13 mouse cellular contexts compared by ENCODE assay signal in the genomic region with DNA sequence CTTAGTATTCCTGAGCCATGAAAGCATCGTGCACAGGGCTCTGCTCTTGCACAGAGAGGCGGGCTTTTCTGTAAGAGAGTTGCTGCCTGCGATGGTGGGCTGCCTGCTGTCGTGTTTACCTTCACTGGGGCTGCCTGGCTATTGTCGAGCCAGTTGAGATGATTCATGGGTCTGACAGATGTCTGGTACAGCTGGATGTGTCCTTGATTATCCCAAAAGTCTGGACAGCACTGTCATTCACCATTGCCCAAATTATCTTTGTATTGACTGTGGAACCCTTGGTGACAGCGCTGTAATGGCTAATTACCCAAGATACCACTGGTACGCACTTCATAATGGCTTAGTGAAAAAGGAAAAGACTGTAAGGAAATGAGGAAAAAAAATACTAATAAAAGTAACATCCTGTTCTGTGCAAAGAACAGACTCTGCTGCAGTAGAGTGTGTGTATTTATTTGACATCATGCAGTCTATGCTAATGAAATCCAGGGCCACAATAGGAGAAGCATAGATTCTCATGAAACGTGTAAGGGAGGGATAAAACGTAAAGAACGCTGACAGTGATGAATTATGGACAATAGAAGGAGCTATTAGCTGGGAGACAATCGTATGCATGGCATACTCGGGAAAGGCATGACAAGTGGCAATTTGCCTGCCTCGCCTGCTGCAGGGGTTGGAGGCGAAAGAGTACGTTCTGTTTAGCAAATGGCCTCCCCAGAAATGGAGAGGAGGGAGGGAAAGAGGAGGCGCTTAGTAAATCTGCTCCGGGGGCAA.
A peak's percentile ranks its signal among the peaks of the same experiment; 100 is the strongest.
DNase-seq lines count a peak whose midpoint lies in the region; ATAC-seq and TF ChIP-seq lines count a peak whose summit lies in the region.
"Had no signal": no experiment of that assay in that cellular context is flagged by ENCODE, and none has a peak within 500 bp of the region (broad histone marks: within the 10 kb centered on the region; RNA-seq: fewer than 3 reads in every experiment).

No protein-coding gene starts in this region.

- no peak overlapping the region for H3K4me3 ChIP-seq in intestine, embryonic 14.5 days (ENCODE audit: low read depth, low read length)
- no peak overlapping the region for H3K4me3 ChIP-seq in intestine, embryonic 16.5 days (ENCODE audit: low read length)
- H3K4me3 ChIP-seq in forebrain, embryonic 14.5 days (ENCODE audit: low read depth, low read length), result no peak overlapping the region
- H3K4me3 ChIP-seq in hindbrain, embryonic 16.5 days (ENCODE audit: low read length), result no peak overlapping the region
- H3K4me3 ChIP-seq in midbrain, postnatal 0 days (ENCODE audit: low read depth, low read length), result no peak overlapping the region
- H3K4me3 ChIP-seq: left cerebral cortex, adult 2 months; liver, embryonic 13.5 days had no signal

- 28% methylated on average over 17 of the region's 17 CpGs for WGBS in intestine, embryonic 14.5 days
- WGBS in intestine, embryonic 16.5 days, result 33% methylated on average over 17 of the region's 17 CpGs
- 41% methylated on average over 17 of the region's 17 CpGs for WGBS in forebrain, embryonic 14.5 days
- 25% methylated on average over 17 of the region's 17 CpGs for WGBS in hindbrain, embryonic 16.5 days
- WGBS in midbrain, postnatal 0 days, result 43% methylated on average over 17 of the region's 17 CpGs

- no peaks in the 10 kb centered on the region for H3K27me3 ChIP-seq in intestine, embryonic 14.5 days (replicated peaks; ENCODE audit: control insufficient read depth, insufficient read depth, low read length)
- H3K27me3 ChIP-seq in intestine, embryonic 16.5 days (replicated peaks; ENCODE audit: control insufficient read depth, insufficient read depth, low read length), result no peaks in the 10 kb centered on the region
- H3K27me3 ChIP-seq in forebrain, embryonic 14.5 days (replicated peaks; ENCODE audit: control insufficient read depth, insufficient read depth, low read length), result no peaks in the 10 kb centered on the region
- no peaks in the 10 kb centered on the region for H3K27me3 ChIP-seq in hindbrain, embryonic 16.5 days (replicated peaks; ENCODE audit: control insufficient read depth, insufficient read depth, low read length)
- no peaks in the 10 kb centered on the region for H3K27me3 ChIP-seq in midbrain, postnatal 0 days (ENCODE audit: insufficient read depth, low read length)
- H3K27me3 ChIP-seq: liver, embryonic 13.5 days had no signal

- no peak for ATAC-seq in intestine, embryonic 14.5 days (replicated peaks; ENCODE audit: low FRiP score, low TSS enrichment, low read depth)
- ATAC-seq in intestine, embryonic 16.5 days, result no peak
- ATAC-seq in forebrain, embryonic 14.5 days, result peak; percentile 66
- peak; percentile 62 for ATAC-seq in hindbrain, embryonic 16.5 days
- ATAC-seq in midbrain, postnatal 0 days (ENCODE audit: low FRiP score), result no peak
- no peak for ATAC-seq in megakaryocyte, adult 5-6 weeks (ENCODE audit: poor library complexity, severe bottlenecking)

- TF ChIP-seq CTCF in midbrain, postnatal 0 days (IDR thresholded peaks at IDR 0.05), result no peak

- H3K27ac ChIP-seq in intestine, embryonic 14.5 days (ENCODE audit: low read depth), result no peak overlapping the region
- no peak overlapping the region for H3K27ac ChIP-seq in intestine, embryonic 16.5 days (ENCODE audit: low read length)
- peak overlapping the region; percentile 68 for H3K27ac ChIP-seq in forebrain, embryonic 14.5 days (ENCODE audit: low read depth, low read length)
- peak overlapping the region; percentile 12; the same call in 1 of the 2 replicates for H3K27ac ChIP-seq in hindbrain, embryonic 16.5 days (ENCODE audit: low read depth, low read length)
- H3K27ac ChIP-seq in midbrain, postnatal 0 days (ENCODE audit: low read depth, low read length), result 0 out of 2 replicates have a peak overlapping the region, but pooled peaks have one; percentile 32
- H3K27ac ChIP-seq: left cerebral cortex, adult 2 months; liver, embryonic 13.5 days; macrophage had no signal

- no peaks in the 10 kb centered on the region for H3K9me3 ChIP-seq in intestine, embryonic 14.5 days (ENCODE audit: control insufficient read depth, low read length)
- no peaks in the 10 kb centered on the region for H3K9me3 ChIP-seq in intestine, embryonic 16.5 days (ENCODE audit: control insufficient read depth, low read length)
- H3K9me3 ChIP-seq in forebrain, embryonic 14.5 days (replicated peaks; ENCODE audit: control insufficient read depth, low read length), result no peaks in the 10 kb centered on the region
- no peaks in the 10 kb centered on the region for H3K9me3 ChIP-seq in hindbrain, embryonic 16.5 days (ENCODE audit: control insufficient read depth, low read length)
- no peaks in the 10 kb centered on the region for H3K9me3 ChIP-seq in midbrain, postnatal 0 days (ENCODE audit: low read length)
- H3K9me3 ChIP-seq: liver, embryonic 13.5 days had no signal

- no peak for DNase-seq in intestine, embryonic 14.5 days (ENCODE audit: low spot score)
- peak; percentile 72 for DNase-seq in forebrain, embryonic 14.5 days (ENCODE audit: low spot score)
- peak; percentile 44 for DNase-seq in midbrain, postnatal 0 days (ENCODE audit: low spot score)
- DNase-seq in gastrocnemius, postnatal 10 days, result no peak
- DNase-seq in thymus, postnatal 0 days (ENCODE audit: low spot score), result no peak
- DNase-seq: gastrocnemius, postnatal 36 days; heart, postnatal 14 days; liver, embryonic 13.5 days had no signal

- no peaks in the 10 kb centered on the region for H3K36me3 ChIP-seq in intestine, embryonic 14.5 days (ENCODE audit: control insufficient read depth, insufficient read depth, low read length)
- H3K36me3 ChIP-seq in intestine, embryonic 16.5 days (ENCODE audit: control insufficient read depth, insufficient read depth, low read length), result no peaks in the 10 kb centered on the region
- no peaks in the 10 kb centered on the region for H3K36me3 ChIP-seq in forebrain, embryonic 14.5 days (ENCODE audit: control insufficient read depth, insufficient read depth, low read length)
- H3K36me3 ChIP-seq in hindbrain, embryonic 16.5 days (ENCODE audit: control insufficient read depth, insufficient read depth, low read length), result no peaks in the 10 kb centered on the region
- no peaks in the 10 kb centered on the region for H3K36me3 ChIP-seq in midbrain, postnatal 0 days (ENCODE audit: insufficient read depth, low read length)
- H3K36me3 ChIP-seq: liver, embryonic 13.5 days had no signal

- H3K4me1 ChIP-seq in intestine, embryonic 14.5 days (replicated peaks; ENCODE audit: control insufficient read depth, insufficient read depth, low read length), result peaks cover 10% of the 10 kb centered on the region
- 0 out of 2 replicates have a peak, but pooled peaks cover 3% of the 10 kb centered on the region for H3K4me1 ChIP-seq in intestine, embryonic 16.5 days (ENCODE audit: control insufficient read depth, insufficient read depth, low read length)
- H3K4me1 ChIP-seq in forebrain, embryonic 14.5 days (ENCODE audit: control insufficient read depth, insufficient read depth, low read length), result peaks cover 16% of the 10 kb centered on the region; the same call in 1 of the 2 replicates
- peaks cover 6% of the 10 kb centered on the region for H3K4me1 ChIP-seq in hindbrain, embryonic 16.5 days (ENCODE audit: control insufficient read depth, insufficient read depth, low read depth, low read length)
- peaks cover 2% of the 10 kb centered on the region; the same call in 1 of the 2 replicates for H3K4me1 ChIP-seq in midbrain, postnatal 0 days (ENCODE audit: insufficient read depth, low read length)
- H3K4me1 ChIP-seq: liver, embryonic 13.5 days had no signal

- peak overlapping the region; percentile 28 for H3K4me2 ChIP-seq in intestine, embryonic 14.5 days (ENCODE audit: low read length)
- H3K4me2 ChIP-seq in intestine, embryonic 16.5 days (ENCODE audit: low read depth, low read length), result no peak overlapping the region
- H3K4me2 ChIP-seq in forebrain, embryonic 14.5 days (ENCODE audit: low read length), result no peak overlapping the region
- peak overlapping the region; percentile 4 for H3K4me2 ChIP-seq in hindbrain, embryonic 16.5 days (ENCODE audit: low read length)
- no peak overlapping the region for H3K4me2 ChIP-seq in midbrain, postnatal 0 days (ENCODE audit: low read depth, low read length, poor library complexity, severe bottlenecking)
- H3K4me2 ChIP-seq: liver, embryonic 13.5 days had no signal

- no peak overlapping the region for H3K9ac ChIP-seq in intestine, embryonic 14.5 days (ENCODE audit: low read length)
- no peak overlapping the region for H3K9ac ChIP-seq in intestine, embryonic 16.5 days (ENCODE audit: low read depth, low read length)
- no peak overlapping the region for H3K9ac ChIP-seq in forebrain, embryonic 14.5 days (ENCODE audit: low read length)
- peak overlapping the region; percentile 19; the same call in 1 of the 2 replicates for H3K9ac ChIP-seq in hindbrain, embryonic 16.5 days (ENCODE audit: low read depth, low read length)
- 0 out of 2 replicates have a peak overlapping the region, but pooled peaks have one; percentile 13 for H3K9ac ChIP-seq in midbrain, postnatal 0 days (replicated peaks; ENCODE audit: low read length, poor library complexity, severe bottlenecking)
- H3K9ac ChIP-seq: liver, embryonic 13.5 days had no signal

Comparison
In these comparisons a context has a peak if more than half of its experiments do, and no peak if none do; other contexts are left out.
1. H3K4me2 ChIP-seq: peak in intestine, embryonic 14.5 days (single experiment) and hindbrain, embryonic 16.5 days (single experiment); none in intestine, embryonic 16.5 days (single experiment), forebrain, embryonic 14.5 days (single experiment) and midbrain, postnatal 0 days (single experiment).
2. ATAC-seq: peak in forebrain, embryonic 14.5 days (single experiment) and hindbrain, embryonic 16.5 days (single experiment); none in intestine, embryonic 14.5 days (single experiment), intestine, embryonic 16.5 days (single experiment), midbrain, postnatal 0 days (single experiment) and megakaryocyte, adult 5-6 weeks (single experiment).
3. DNase-seq: peak in forebrain, embryonic 14.5 days (single experiment) and midbrain, postnatal 0 days (single experiment); none in intestine, embryonic 14.5 days (single experiment), gastrocnemius, postnatal 10 days (single experiment) and thymus, postnatal 0 days (single experiment).
4. H3K27ac ChIP-seq: peak in forebrain, embryonic 14.5 days (single experiment), hindbrain, embryonic 16.5 days (single experiment) and midbrain, postnatal 0 days (single experiment); none in intestine, embryonic 14.5 days (single experiment) and intestine, embryonic 16.5 days (single experiment).
5. H3K9ac ChIP-seq: peak in hindbrain, embryonic 16.5 days (single experiment) and midbrain, postnatal 0 days (single experiment); none in intestine, embryonic 14.5 days (single experiment), intestine, embryonic 16.5 days (single experiment) and forebrain, embryonic 14.5 days (single experiment).